Mouse (Mus musculus) skeletal muscle tissue, adult 2 months (tissue): ENCODE measurements at regions not wholly inside any gene's neighbourhood (a gene's known extent, or its start where the extent isn't known, plus 50 kb on each side); places are given as distances from the start of the nearest gene placed in this dataset.
"Not testable (repeated sequence)": the region's sequence is repeated elsewhere in the genome, so short reads cannot be mapped to it uniquely, and the experiment has no call there.

Source experiments
- DNase-seq: peaks from one replicate; pipeline ENCODE4 v3.0.0-alpha.2; 2012; ENCODE audit warnings: low read depth, low spot score

- no peak for DNase-seq
These were observed 119.9 kb downstream of the Plod2 start for GRCm38 (mm10) chr9:92661938-92662337.

DNA sequence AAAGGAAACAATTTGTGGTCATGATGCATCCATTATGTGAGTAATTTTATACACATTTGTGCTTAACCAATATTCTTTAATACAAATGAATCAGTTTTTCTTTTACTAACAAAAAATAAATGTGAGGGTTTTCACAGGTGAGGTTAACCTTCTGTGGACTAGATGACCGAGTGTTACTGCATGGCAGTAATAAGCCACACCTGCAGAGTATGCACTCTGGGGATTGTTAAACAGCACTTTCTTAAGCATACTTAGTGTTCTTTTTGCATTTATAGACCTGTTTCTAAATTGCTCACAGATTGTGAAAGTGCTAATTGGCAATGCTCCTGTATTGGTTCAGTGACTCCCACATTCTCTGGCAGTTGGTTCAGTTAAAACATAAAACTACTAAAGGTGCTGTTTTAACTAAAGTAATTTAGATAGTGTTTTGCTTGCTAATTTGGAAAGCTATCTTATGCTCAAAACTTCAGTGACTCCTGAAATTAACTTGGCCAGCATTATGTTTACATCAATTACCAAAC, 125.4 kb downstream of the Plod2 start:
- no peak for DNase-seq

DNA sequence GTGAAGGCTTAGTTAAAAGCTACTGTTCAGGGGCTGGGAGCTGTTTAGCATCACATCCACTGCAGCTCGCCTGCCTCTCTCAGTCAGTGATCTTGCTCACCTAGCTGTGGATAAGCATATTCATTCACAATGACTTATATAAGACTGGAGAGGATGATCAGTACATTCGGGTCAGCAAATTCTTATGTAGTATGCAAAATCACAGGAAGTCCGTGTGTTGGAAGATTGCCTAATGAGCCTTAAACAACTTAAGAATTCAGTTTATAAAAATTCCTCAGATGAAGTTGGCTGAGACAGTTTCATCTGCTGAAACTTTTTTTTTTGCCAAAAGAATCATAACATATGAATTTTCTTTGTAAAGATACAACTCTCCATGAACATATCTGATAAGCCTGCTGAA, 129.9 kb downstream of the Plod2 start:
- no peak for DNase-seq

DNA sequence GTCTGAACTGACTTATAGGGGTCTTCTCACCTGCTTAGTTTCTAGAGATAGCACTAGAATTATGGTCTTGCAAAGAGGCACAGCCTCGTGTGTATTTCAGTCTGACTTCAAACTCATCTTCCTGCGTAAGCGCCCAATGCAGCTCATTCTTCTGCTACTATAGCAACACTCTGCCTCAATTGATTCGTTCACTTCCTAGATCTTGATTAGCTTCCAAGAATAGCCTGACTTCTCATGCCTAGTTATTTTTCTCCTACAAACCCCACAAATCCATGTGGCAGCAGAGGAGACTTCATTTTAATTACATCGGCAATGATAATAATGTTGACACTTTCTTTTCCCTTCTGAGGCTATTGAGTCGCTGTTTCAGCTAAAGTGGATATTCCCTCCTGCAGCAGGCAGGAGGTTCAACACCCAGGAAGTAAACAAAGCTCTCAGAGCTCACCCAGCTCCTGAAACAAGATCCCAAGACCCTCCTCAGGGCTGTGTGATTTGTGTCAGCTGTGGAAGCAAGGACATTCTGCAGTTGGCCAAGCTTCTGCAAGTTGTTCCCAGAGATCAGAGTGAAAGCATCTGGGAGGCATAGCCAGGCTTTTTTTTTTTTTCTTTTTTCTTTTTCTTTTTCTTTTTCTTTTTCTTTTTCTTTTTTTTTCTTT, 152.5 kb downstream of the Plod2 start:
- no peak for DNase-seq

GRCm38 (mm10) chr9:92697971-92698370, 155.9 kb downstream of the Plod2 start:
- no peak for DNase-seq

DNA sequence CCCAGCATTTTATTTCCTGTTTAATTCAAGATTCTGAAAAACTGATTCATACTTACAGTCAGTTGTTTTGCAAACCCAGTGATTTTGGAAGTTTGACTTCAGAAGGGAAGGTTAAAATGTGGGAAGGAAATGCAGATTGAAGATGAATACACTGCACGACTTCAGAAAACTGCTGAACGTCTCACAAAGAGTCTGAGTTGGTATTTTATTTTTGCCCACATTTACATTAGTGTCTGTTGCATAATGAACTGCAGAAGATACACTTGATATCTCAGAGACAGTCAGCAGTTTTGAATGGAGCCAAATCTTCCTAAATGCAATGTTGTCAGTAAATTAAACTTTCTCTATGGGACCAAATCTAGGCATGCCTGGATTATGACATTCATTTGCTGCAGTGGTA, 162.7 kb downstream of the Plod2 start:
- DNase-seq: no peak

DNA sequence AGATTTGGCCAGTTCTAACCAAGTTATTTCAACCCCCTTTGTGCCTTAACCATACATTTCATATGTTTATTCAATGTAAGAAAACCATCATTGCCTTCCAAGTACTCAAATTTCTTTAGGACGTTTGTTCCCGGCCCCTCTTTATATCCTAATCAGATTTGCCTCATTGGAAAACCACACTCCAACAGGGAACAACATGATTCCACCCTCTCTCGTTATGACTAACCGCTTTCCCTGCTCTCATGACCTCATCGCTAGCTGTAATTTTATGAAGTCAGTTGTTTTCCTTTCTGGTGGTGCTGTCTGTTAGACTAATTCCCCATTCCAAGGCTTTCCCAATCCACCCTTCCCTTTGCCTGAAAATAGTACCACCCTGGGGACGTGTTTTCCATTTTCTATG, 165.0 kb downstream of the Plod2 start:
- DNase-seq: peak; percentile 18

DNA sequence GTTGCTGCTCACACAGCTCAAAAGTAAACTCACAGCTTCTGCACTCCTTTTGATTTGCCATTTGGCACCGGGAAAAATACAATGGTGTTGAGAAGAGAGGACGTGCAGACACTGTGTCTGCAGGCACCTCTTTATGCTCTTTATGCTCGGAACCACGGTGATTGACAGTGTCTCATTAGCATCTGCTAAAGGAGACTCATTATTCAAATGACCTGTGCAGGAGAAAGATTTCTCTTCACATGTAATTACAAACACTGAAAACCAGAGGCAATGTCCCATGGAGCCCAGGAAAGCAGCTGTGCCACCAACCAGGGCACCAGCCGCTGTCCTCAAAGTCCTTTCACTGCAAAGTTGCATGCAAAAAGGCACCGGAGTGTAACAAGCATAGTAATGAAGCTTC, 175.2 kb downstream of the Plod2 start:
- DNase-seq: no peak

DNA sequence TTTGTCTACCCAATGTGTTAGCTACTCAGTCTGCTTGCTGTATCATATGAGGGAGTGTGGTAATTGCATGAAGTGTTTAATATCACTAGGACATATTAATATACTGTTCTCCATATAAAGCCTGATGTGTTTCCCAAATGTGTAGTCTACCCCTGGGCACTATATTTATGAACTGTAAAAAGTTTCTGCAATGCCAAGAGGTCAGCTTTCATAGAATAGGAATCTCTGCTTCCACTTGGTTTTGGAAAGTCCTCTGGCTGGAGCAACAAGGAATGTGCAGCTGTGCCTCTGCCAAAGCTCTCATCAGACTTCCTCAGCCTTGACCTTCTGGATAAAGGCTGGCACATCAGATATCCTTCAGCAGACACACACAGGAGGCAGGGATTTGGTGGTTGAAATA, 176.3 kb downstream of the Plod2 start:
- peak; percentile 6 for DNase-seq

GRCm38 (mm10) chr9:92719251-92719650, 177.2 kb downstream of the Plod2 start:
- no peak for DNase-seq

GRCm38 (mm10) chr9:92728864-92729263, 186.8 kb downstream of the Plod2 start:
- no peak for DNase-seq

DNA sequence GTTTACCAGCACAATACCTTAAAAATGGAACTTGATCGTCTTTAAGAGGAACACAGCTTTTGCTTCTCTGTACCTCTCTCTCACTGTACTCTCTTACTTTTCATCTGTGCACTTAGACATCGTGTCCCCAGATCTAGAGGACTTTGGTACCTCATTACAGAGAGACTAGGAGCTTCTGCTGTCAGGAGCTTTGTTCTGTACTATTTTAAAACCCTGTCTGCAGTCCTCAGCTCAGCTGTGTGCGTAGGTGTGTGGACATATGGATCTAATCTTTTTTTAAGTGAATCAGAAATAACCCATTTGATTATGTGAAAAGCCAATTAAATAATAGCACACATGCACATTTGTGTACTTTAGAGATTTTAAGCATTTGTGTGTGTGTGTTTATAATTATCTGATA, 189.4 kb downstream of the Plod2 start:
- no peak for DNase-seq

GRCm38 (mm10) chr9:92767532-92767931, 225.5 kb downstream of the Plod2 start:
- DNase-seq: no peak

GRCm38 (mm10) chr9:92768432-92768831, 226.4 kb downstream of the Plod2 start:
- DNase-seq: no peak

DNA sequence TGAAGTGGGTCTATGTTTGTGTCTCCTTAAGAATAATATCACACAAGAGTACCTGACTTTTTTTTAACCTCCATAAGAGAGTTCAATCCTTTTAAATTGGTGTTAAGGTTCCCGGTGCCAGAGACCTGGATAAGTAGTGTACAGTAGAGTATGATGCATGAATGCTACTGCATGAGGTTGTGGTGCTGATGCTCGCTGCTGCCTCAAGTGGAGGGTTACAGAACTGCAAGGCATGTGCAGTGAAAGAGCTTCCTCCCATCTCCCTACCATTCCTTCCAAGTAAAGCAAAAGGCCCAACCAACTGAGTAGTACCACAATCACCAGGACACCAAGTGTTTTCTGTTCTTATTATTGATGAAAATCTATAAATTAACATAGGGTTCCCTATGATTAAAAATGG, 227.5 kb downstream of the Plod2 start:
- DNase-seq: no peak

GRCm38 (mm10) chr9:92771002-92771401, 229.0 kb downstream of the Plod2 start:
- DNase-seq: no peak

DNA sequence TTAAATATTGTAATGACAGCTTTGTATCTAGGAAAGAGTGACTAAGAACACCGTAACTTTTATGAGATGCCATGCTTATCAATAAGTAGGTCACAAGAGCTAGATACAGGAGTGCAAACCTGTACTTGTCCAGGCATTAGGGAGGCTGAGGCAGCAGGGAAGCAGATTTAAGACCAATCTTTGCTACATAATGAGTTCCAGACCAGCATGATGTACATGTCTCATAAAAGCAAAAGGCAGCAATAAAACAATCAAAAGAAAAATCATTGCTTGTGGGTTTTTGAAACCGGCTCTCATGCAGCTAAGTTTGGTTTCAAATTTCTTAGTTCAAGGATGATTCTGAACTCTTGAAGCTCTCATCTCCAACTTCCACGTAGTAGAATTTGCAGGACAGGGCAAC, 229.7 kb downstream of the Plod2 start:
- no peak for DNase-seq

- DNase-seq: no peak
These were observed 241.0 kb downstream of the Plod2 start for GRCm38 (mm10) chr9:92782922-92783454.

DNA sequence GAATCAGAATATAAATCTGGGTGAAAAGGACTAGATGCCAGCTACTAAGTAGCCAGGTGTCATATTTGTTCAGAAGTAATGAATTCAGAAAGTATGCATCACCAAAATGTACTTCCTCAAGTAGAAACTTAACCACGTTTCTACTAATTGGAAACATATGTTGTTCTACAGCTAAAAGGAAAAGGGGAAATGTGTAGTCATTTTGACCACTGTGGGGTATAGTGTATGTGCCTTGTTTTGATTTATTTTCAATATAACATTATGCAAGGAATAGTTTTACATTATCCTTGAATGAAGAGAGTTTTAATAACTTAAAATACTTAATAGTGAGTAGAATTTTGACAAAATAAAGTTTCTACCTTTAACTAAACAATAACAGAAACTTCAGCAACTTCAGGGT, 257.7 kb downstream of the Plod2 start:
- DNase-seq: no peak

DNA sequence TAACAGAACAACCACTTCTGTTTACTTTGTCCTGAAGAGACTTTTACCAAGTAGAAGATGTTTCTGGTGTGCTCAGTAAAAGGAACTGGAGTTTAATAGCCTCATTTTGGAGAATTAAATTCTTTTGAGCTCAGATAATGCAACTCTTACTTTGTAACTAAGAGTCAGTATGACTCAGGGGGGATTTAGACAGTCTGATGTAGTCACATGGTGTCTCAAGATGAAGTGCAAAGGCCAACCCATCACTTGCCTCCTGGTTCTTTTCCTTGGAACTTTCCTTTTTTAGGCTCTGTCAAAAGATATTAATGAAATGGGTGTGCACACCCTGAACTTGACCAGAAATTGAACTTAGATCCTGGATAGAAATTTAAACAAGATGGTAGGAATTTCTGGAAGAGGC, 267.4 kb downstream of the Plod2 start:
- DNase-seq: peak; percentile 49

GRCm38 (mm10) chr9:92820721-92821120, 278.7 kb downstream of the Plod2 start:
- DNase-seq: no peak

- no peak for DNase-seq
These were observed 284.8 kb downstream of the Plod2 start for GRCm38 (mm10) chr9:92826708-92827353.

DNA sequence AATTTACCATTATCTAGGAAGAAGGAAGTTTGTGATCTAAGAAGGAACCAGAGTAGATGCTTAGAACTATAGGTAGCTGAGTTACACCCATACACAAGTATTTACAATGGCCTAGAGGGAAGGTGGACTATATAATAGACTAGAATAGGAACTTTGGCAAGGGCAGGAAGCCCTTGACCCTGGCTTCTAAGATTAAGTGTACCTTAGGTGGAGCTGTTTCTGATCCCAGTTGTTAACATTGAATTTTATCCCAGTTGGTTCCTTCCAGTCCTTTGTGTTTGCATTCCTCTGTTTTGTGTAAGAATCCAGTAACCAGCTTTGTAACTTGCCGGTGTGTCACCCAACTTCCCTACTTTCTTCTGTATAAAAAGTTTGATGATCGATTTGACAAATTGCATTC, 294.1 kb downstream of the Plod2 start:
- DNase-seq: not testable (repeated sequence)
